Mouse (Mus musculus): ENCODE data around the gene Vav1. TPM values are rescaled to one million over a fixed set of nuclear protein-coding genes. Genes with fewer than 3 reads are reported as not detected.
A peak's percentile ranks its signal among the peaks of the same experiment; 100 is the strongest.

Gene Vav1
- polyA plus RNA-seq, 1 experiment from 2014 or later = 1.1 TPM

- Histone ChIP-seq H3K9ac (replicated peaks; ENCODE audit: low read depth, low read length) (no peak overlapping the region), H3K4me3 (replicated peaks; ENCODE audit: low read length) (no peak overlapping the region), H3K27ac (ENCODE audit: low read length) (no peak overlapping the region), H3K4me2 (ENCODE audit: low read length) (no peak overlapping the region), H3K27me3 (replicated peaks; ENCODE audit: control insufficient read depth, insufficient read depth, low read length) (no peaks in the 10 kb centered on the region), H3K9me3 (ENCODE audit: control insufficient read depth, low read length) (no peaks in the 10 kb centered on the region), H3K36me3 (ENCODE audit: control insufficient read depth, insufficient read depth) (peaks cover 8% of the 10 kb centered on the region; the same call in 1 of the 2 replicates), H3K4me1 (replicated peaks; ENCODE audit: control insufficient read depth, insufficient read depth, low read length) (peaks cover 13% of the 10 kb centered on the region)
- 81% methylated on average over 10 of the region's 10 CpGs for whole genome bisulfite sequencing
- no peak for ATAC-seq
Observed at GRCm38 (mm10) chr17:57243650-57244370, 35.1 kb upstream of the Vav1 start.

GRCm38 (mm10) chr17:57245311-57245929, 33.5 kb upstream of the Vav1 start:
- ATAC-seq = no peak
- H3K9me3 ChIP-seq (ENCODE audit: control insufficient read depth, low read length) = no peaks in the 10 kb centered on the region
- no peak overlapping the region for H3K4me2 ChIP-seq (ENCODE audit: low read length)
- WGBS = 92% methylated on average over 10 of the region's 10 CpGs
- H3K4me1 ChIP-seq (replicated peaks; ENCODE audit: control insufficient read depth, insufficient read depth, low read length) = peaks cover 24% of the 10 kb centered on the region
- no peak overlapping the region for H3K4me3 ChIP-seq (replicated peaks; ENCODE audit: low read length)
- H3K36me3 ChIP-seq (ENCODE audit: control insufficient read depth, insufficient read depth) = peaks cover 8% of the 10 kb centered on the region; the same call in 1 of the 2 replicates
- no peak overlapping the region for H3K27ac ChIP-seq (ENCODE audit: low read length)
- H3K27me3 ChIP-seq (replicated peaks; ENCODE audit: control insufficient read depth, insufficient read depth, low read length) = no peaks in the 10 kb centered on the region
- H3K9ac ChIP-seq (replicated peaks; ENCODE audit: low read depth, low read length) = no peak overlapping the region

- H3K4me1 ChIP-seq (replicated peaks; ENCODE audit: control insufficient read depth, insufficient read depth, low read length) = peaks cover 27% of the 10 kb centered on the region
- peak overlapping the region; percentile 70 for H3K4me3 ChIP-seq (replicated peaks; ENCODE audit: low read length)
- H3K4me2 ChIP-seq (ENCODE audit: low read length) = peak overlapping the region; percentile 78
- no peaks in the 10 kb centered on the region for H3K27me3 ChIP-seq (replicated peaks; ENCODE audit: control insufficient read depth, insufficient read depth, low read length)
- ATAC-seq = peak; percentile 0; the same call in 1 of the 2 replicates
- peak overlapping the region; percentile 98 for H3K27ac ChIP-seq (ENCODE audit: low read length)
- H3K9ac ChIP-seq (replicated peaks; ENCODE audit: low read depth, low read length) = peak overlapping the region; percentile 88
- 3% methylated on average over 18 of the region's 18 CpGs for WGBS
- no peaks in the 10 kb centered on the region for H3K9me3 ChIP-seq (ENCODE audit: control insufficient read depth, low read length)
- 0 out of 2 replicates have a peak, but pooled peaks cover 5% of the 10 kb centered on the region for H3K36me3 ChIP-seq (ENCODE audit: control insufficient read depth, insufficient read depth)
Observed at GRCm38 (mm10) chr17:57246663-57247392, 32.1 kb upstream of the Vav1 start.

- H3K4me1 ChIP-seq (replicated peaks; ENCODE audit: control insufficient read depth, insufficient read depth, low read length) = peaks cover 27% of the 10 kb centered on the region
- H3K4me3 ChIP-seq (replicated peaks; ENCODE audit: low read length) = peak overlapping the region; percentile 70
- peak overlapping the region; percentile 98 for H3K27ac ChIP-seq (ENCODE audit: low read length)
- no peaks in the 10 kb centered on the region for H3K9me3 ChIP-seq (ENCODE audit: control insufficient read depth, low read length)
- WGBS = under 1% methylated on average over 46 of the region's 46 CpGs
- 0 out of 2 replicates have a peak, but pooled peaks cover 5% of the 10 kb centered on the region for H3K36me3 ChIP-seq (ENCODE audit: control insufficient read depth, insufficient read depth)
- no peaks in the 10 kb centered on the region for H3K27me3 ChIP-seq (replicated peaks; ENCODE audit: control insufficient read depth, insufficient read depth, low read length)
- peak overlapping the region; percentile 86 for H3K4me2 ChIP-seq (ENCODE audit: low read length)
- peak; percentile 94 for ATAC-seq
- H3K9ac ChIP-seq (replicated peaks; ENCODE audit: low read depth, low read length) = peak overlapping the region; percentile 88
Observed at GRCm38 (mm10) chr17:57247393-57248200, 31.3 kb upstream of the Vav1 start.

- Histone ChIP-seq H3K4me3 (replicated peaks; ENCODE audit: low read length) (peak within 1 kb of the TSS; percentile 70), H3K4me1 (replicated peaks; ENCODE audit: control insufficient read depth, insufficient read depth, low read length) (peaks cover 27% of the 10 kb centered on the region), H3K27me3 (replicated peaks; ENCODE audit: control insufficient read depth, insufficient read depth, low read length) (no peaks in the 10 kb centered on the region), H3K4me2 (ENCODE audit: low read length) (peak within 1 kb of the TSS; percentile 86), H3K27ac (ENCODE audit: low read length) (peak within 1 kb of the TSS; percentile 98), H3K36me3 (ENCODE audit: control insufficient read depth, insufficient read depth) (0 out of 2 replicates have a peak, but pooled peaks cover 5% of the 10 kb centered on the region), H3K9me3 (ENCODE audit: control insufficient read depth, low read length) (no peaks in the 10 kb centered on the region), H3K9ac (replicated peaks; ENCODE audit: low read depth, low read length) (peak within 1 kb of the TSS; percentile 88)
- 0% methylated on average over 12 of the region's 12 CpGs for WGBS
- ATAC-seq = peak; percentile 51
Observed at GRCm38 (mm10) chr17:57248201-57248699, 30.6 kb upstream of the Vav1 start, which contains the start of gene Gpr108. Gene Gpr108, minus strand, starts transcription at chr17:57248446.

GRCm38 (mm10) chr17:57248771-57249170, 30.1 kb upstream of the Vav1 start:
- WGBS = 4% methylated on average over 13 of the region's 13 CpGs
- H3K4me2 ChIP-seq (ENCODE audit: low read length) = peak overlapping the region; percentile 86
- H3K9ac ChIP-seq (replicated peaks; ENCODE audit: low read depth, low read length) = peak overlapping the region; percentile 51
- ATAC-seq = no peak
- no peaks in the 10 kb centered on the region for H3K27me3 ChIP-seq (replicated peaks; ENCODE audit: control insufficient read depth, insufficient read depth, low read length)
- H3K27ac ChIP-seq (ENCODE audit: low read length) = peak overlapping the region; percentile 72
- 0 out of 2 replicates have a peak, but pooled peaks cover 3% of the 10 kb centered on the region for H3K36me3 ChIP-seq (ENCODE audit: control insufficient read depth, insufficient read depth)
- H3K9me3 ChIP-seq (ENCODE audit: control insufficient read depth, low read length) = no peaks in the 10 kb centered on the region
- H3K4me1 ChIP-seq (replicated peaks; ENCODE audit: control insufficient read depth, insufficient read depth, low read length) = peaks cover 27% of the 10 kb centered on the region
- H3K4me3 ChIP-seq (replicated peaks; ENCODE audit: low read length) = peak overlapping the region; percentile 60

- peak within 1 kb of the TSS; percentile 72 for H3K27ac ChIP-seq (ENCODE audit: low read length)
- H3K4me3 ChIP-seq (replicated peaks; ENCODE audit: low read length) = peak within 1 kb of the TSS; percentile 60
- under 1% methylated on average over 49 of the region's 52 CpGs for WGBS
- no peaks in the 10 kb centered on the region for H3K36me3 ChIP-seq (ENCODE audit: control insufficient read depth, insufficient read depth)
- H3K4me2 ChIP-seq (ENCODE audit: low read length) = peak within 1 kb of the TSS; percentile 86
- H3K27me3 ChIP-seq (replicated peaks; ENCODE audit: control insufficient read depth, insufficient read depth, low read length) = no peaks in the 10 kb centered on the region
- peaks cover 27% of the 10 kb centered on the region for H3K4me1 ChIP-seq (replicated peaks; ENCODE audit: control insufficient read depth, insufficient read depth, low read length)
- no peaks in the 10 kb centered on the region for H3K9me3 ChIP-seq (ENCODE audit: control insufficient read depth, low read length)
- H3K9ac ChIP-seq (replicated peaks; ENCODE audit: low read depth, low read length) = peak within 1 kb of the TSS; percentile 51
- no peak for ATAC-seq
Observed at GRCm38 (mm10) chr17:57249186-57250181, 29.4 kb upstream of the Vav1 start, which contains the start of gene Trip10. Gene Trip10, plus strand, starts transcription at chr17:57249455.

All from forebrain, embryonic 16.5 days (tissue).